Mouse (Mus musculus): ENCODE results near the gene Adamtsl1.

Adamtsl1 gene

DNA sequence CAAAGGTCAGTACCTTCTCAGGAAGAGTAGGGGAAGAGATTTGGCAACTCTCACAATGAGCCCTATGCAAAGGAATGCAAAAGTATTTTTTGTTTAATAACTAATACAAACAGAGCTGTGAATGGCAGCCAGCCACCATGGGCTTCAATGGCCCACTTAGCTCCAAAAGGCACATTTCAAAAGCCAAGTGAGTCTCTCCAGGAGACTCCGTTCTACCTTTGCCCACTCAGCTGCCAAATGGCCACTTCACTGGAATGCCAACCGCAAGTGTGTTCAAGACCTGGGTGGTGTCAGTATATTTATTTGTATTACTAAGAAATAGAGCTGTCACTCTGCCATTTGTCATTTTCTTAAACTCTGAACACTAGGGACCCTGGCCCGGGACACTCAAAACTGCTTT is 800.5 kb downstream of the Adamtsl1 start:
- no peak for DNase-seq (ENCODE audit: low spot score)

DNA sequence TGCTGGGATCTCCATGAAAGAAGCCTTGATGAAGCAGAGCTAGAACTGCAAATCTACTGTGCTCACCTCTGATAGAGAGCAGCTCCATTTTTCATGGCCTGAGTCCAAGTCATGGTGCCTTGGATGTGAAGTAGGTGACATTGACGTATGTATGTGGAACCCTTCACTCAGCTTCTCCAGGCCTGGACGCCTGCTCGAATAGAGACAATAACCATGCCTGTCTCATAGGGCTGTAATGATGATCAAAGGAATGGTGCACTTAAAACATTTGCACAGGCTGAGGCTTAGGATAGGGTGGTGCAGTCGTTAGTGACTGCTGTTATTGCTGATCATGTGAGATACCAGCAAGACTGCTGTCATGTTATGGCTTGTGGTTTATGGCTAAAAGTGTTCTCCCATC is 801.1 kb downstream of the Adamtsl1 start:
- DNase-seq (ENCODE audit: low spot score): no peak

DNA sequence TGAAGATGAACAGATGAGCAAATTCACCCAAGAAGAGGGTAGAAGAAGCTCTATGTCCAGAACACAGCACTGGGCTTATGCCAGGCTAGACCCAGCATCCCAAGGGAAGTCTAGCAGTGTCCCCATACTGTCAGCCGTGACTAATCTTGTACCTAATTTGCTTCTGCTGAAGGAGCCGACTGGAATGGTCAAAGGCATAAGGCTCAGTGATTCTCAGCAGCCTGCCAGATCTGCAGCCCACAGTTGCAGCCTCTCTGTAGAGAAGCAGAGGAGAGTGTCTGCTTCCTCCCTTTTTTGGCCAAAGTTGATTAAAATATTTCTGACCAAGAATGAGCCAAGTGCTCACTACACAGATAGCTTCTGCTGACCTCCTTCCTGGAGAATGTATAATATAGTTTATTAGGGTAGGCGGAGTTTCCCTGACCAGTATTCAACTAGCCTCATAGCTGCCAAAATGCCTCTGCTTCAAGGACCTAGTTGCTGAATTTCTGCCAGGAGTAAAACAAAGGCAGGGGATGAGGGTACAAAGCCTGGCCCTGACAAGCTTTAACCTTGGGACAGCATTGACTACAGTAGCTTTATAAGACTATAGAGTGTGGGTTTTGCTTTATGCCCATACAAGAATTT is 804.1 kb downstream of the Adamtsl1 start:
- no peak for DNase-seq (ENCODE audit: low spot score)

DNA sequence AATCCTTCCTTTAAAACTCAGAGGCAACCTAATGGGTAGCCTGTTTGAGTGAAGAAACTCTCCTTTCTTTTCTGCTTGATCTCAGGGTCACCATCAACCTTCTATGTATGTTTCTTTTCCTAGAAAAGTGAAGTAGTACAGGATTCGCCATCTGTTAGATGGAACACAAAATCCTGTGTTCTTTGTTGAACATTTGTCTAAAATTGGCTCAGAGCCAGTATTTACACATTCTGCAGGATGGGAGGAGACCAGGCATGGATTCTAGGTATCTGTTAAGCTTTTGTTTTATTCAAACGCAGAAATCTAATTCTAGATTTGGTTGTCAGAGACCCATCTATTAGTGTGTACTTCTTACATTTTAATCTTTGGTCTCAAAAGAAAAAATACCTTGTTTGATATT is 811.4 kb downstream of the Adamtsl1 start:
- no peak for DNase-seq (ENCODE audit: low spot score)

DNA sequence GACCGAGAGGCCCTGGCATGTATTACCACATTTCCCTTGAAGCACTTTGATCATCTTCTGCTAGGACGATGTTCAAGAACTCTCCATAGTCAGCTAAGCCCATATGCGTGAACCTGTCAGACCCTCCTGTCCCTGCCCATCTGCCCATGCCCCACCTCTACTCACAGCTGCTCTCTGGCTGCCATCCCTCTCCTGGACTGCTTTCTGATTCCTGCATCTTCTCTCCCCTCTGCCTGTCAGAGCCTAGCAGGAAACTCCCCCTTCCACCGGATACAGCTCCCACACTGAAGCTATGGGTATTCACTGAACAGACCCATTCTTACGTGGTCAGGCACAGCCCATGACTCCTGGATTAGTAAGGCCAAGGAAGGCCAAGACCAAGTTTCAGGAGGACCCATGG is 812.0 kb downstream of the Adamtsl1 start:
- DNase-seq (ENCODE audit: low spot score): no peak

DNA sequence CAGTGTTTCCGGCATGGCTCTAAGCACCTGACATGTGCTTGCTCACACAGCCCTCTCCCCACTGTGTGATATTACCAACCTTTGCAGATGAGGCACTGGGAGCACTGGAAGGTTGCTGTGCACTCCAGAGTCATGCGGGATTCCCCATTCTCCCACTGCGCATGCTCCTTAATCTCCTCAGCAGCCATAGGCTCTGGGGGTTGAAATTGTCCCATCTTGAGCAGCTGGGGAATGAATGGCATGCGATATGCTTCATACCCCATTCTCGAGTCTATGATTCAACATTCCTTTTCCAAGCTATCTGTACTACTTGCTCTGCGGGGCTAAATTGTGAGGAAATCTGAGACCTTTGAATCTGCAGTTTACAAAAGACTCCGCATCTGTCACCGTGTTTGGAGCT is 812.7 kb downstream of the Adamtsl1 start:
- DNase-seq (ENCODE audit: low spot score): no peak

DNA sequence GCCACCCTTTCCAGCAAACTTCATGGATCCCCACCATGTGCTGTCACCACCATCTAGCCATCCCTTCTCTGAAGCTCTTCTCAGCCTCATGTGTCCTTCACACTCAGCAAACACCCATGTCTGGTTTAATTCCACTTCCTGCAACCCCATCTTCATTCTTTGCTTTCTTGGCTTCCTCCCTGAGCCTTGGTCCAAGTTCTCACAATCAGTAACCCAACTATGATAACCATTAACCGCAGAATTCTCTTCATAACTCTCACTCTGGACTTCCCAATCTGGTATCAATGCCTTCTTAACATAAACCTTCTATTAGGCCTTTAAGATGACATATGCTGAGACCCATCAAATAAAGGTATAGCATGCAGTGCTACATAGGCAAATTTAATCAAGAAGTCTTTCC is 815.5 kb downstream of the Adamtsl1 start:
- no peak for DNase-seq (ENCODE audit: low spot score)

DNA sequence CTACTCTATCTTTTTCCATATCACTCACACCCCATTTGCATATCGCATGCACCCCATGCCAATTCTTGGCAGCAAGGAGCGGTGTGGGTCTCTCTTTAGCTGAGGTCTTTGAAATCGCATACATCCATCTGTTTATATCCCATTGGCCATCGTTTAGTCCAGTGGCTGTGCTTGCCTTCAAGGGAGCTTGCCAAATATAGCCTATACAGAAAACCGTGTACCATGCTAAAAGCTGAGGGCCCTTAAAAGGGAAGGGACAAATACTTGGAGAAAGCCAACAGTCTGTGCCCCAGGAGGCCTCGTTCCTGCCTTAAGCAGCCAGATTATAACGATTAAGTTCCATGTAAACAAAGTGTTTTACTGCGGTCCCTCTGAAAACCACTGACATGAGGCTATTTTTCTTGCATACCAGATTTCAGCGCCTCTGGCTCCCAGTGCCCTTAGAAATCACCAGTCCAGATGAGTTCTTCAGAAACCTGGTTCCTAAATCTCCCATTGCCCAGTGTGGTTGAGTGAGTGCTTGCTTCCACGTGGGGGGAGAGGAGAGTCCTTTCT is 822.0 kb downstream of the Adamtsl1 start:
- DNase-seq (ENCODE audit: low spot score): no peak

DNA sequence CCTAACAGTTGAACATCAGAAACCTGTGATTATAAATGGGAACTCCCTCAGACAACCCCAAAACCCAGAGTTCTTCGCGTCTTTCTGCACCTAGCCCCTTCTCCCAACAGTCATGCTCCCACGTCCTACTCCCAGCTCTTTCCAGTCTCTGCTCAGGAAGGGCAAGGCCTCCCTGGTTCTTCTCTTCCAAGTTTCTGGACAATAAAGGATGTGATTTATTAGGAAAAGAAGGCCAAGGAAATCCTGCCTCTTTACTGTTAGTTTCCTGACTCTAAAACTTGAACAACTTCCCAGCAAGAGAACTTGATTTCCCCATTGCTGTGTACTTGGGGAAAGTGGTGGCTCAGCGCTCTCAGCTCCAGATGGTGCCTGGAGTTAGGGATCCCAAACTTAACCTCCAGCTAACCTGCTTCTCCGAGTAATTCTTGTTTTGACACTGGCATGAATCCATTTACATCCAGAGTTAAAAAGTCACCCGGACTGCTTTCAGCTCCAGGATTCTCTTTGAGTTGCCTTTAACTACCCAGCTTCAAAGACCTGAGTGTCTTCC is 823.3 kb downstream of the Adamtsl1 start:
- DNase-seq (ENCODE audit: low spot score): no peak

DNA sequence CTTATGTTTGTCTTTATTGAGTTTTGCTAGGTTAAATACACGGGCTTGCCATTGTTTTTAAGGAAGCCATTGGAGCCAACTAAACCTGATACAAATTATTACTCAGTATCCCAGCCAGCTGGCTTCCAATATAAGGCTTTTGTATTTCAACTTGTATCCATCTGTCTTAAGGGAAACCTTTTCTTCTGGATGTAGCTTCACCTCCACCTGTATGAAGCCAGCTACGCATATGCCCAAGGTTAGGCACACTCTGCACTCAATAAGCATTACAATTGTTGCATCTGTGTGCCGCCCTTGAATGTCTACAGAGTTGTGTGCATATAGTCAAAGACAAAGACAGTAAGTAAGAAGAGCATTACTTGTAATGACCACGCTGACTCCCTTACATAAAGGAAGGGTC is 835.4 kb downstream of the Adamtsl1 start:
- no peak for DNase-seq (ENCODE audit: low spot score)

DNA sequence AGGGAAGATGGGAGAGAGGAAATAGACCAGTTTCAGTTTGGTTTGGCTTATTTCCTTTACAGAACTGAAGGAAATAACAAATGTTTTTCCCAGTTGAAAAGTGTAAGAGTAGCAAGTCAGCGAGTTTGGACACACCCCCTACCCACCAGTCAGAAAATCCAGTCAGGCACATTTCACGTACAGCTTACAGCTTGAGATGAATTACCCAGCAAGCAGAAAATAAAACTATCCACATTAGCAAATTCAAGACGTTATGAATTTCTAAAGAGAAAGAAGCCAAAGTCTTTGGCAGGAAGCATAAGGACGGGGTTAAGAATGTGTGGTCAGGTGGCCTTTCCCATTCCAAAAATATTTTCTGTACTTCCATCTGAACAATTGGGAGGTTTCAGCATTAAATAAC is 838.1 kb downstream of the Adamtsl1 start:
- no peak for DNase-seq (ENCODE audit: low spot score)

DNA sequence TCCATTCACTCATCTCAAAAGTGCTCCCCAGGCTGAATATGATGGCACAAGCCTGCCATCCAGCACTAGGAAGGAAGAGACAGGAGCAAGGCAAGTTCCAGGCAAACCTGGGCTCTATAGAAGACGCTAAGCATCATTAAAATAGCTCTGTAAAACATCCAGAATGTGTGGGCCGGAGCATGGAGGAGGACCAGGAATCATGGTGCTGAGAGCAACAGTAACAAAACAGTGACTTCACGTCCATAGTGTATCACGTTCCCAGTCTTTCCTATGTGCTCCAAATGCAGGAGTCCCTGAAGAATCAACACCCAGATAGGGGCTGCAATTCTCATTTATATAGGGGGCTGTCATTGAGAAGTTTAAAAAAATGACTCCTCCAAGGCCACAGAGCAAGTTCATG is 839.6 kb downstream of the Adamtsl1 start:
- DNase-seq (ENCODE audit: low spot score): no peak

DNA sequence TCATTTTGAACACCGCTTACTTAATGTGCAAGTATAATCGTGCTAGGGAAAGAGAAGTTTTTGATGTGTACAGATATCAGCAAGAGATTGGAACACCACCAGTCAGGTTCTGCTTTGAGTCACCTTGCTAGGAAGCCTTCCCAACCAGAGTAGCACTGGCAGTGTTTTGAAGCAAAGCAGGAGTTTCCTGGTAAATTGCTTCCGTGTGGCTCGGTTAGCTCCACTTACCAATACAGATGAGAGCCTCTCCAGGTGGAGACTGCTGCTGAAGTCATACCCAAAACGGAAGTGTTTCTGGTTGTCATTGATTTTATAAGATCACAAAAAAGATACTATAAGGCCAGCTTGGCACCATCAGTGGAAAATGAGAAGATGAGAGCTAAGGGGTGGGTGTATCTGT is 845.4 kb downstream of the Adamtsl1 start:
- DNase-seq (ENCODE audit: low spot score): no peak

DNA sequence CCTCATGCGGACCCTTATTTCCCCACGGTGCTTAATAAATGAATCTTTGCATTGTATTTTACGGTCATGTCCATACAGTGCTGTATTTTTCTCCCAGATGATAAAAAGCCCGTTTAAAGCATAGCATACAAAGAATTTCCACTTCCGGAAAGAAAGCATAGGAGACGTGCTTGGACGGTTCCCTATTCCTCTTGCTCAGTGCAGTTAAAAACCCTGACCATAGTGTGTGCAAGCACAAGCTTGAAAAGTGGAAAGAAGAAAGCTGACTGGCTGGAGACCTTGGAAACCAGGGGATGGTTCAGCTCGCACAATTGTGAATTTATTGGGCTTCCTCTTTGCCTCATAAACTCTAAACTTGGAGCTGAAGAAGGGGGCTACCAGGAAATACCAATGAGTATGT is 855.1 kb downstream of the Adamtsl1 start:
- no peak for DNase-seq (ENCODE audit: low spot score)

DNA sequence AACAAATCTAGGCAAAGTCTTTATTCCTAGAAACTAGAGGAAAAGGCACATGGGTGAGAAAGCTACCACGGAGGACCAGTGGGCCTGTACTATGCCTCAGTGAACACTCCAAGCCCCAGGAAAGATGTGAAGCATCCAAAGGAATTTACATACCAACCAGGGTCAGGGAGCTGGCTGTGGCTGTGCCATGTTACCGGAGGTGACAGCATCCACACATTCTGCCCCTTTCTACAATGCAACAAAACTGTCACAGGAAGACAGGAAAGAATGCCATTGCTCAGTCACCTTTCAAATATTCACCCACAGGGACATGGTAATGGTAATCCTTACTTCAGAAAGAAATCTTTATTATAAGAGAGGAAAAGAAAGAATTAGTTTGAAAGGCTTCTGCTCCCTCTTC is 859.2 kb downstream of the Adamtsl1 start:
- DNase-seq (ENCODE audit: low spot score): no peak

DNA sequence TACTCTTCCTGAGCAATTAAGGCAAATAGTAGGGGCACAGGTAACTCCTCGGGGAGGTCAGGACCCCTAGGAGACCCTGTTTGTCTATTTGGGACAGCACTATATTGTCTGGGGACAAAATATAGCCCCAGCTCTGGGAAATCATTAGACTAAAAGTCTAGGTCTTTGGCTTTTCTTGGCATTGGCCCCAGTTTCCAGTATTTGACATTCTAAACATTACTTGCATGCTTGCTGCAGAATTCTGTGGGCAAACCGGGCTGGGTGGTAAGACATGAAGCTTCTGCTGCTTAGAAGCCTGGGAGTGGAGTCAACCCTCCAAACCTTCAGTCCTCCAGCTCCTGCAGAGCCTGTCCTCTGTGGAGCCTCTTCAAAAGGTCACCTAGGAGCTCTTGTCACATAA is 869.2 kb downstream of the Adamtsl1 start:
- no peak for DNase-seq (ENCODE audit: low spot score)

DNA sequence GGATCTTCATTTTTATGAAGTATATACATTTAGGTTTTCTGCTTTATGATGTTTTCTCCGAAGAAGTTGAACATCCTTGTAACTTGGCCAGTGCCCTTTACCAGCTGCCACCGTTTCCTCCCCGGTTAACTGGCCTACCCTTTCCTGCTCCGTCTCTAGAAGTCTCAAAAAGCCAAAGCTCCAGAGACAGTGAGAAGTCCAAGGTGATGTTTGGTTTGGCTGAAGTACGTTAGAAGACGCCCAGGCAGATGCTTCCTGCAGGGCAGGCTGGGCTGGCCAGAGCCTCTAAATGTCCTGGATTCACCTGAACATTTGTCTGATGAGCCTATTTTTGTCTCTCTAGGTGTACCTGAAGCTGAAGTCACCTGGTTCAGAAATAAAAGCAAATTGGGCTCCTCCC is 871.1 kb downstream of the Adamtsl1 start:
- no peak for DNase-seq (ENCODE audit: low spot score)

DNA sequence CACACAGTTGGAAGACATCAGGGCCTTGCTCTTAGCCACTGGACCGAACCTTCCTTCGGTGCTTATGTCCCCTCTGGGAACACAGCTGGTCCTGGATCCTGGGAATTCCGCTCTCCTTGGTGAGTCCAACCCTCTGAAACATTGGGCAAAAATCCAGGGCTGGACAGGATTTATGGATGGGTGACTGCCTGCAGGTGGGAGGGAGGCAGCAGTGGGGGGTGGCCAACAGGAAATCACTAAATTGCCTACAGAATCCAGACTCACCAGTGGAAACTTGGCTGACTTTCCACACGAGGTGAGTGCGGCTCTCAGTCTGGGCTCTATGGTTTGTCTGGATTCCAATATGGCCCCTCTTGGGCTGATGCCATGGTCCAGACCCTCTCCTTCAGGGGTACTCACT is 874.5 kb downstream of the Adamtsl1 start:
- DNase-seq (ENCODE audit: low spot score): no peak

DNA sequence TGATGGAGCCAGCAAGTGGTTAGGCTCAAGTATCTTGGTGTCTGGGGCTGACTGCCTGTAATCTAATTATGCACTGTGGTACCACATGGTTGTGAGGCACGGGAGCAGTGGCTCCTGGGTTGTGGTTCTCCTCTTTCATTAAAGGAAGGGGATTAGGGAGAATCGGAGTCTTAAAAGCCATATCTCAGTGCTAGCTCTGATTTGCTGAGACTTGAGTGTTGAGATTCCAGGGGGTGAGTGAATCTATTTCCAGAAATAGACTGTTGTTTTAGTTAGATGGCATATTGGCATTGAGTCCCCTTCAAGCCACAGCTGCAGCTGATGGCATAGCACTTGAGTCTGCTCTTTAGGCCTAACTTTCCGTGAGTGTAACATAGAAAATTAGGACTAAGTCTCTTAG is 877.2 kb downstream of the Adamtsl1 start:
- DNase-seq (ENCODE audit: low spot score): no peak

DNA sequence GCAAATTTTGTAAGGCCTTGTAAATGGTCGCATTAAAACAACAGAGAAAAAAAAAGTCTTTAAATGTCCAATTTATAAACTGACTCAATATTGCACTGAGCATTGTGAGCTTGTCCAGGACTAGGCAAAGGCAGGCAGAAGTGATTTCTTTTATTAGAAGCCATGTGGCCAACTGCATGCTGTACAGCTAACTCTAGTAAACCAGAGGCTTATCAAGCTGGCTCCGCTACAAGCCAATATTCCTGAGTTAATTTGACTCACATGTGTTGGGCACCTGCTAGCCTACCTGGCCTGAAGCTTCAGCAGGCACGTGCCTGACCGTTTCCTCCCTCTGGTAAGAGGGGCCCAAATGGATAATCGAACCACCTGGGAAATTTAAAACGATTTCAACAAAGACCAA is 881.7 kb downstream of the Adamtsl1 start:
- no peak for DNase-seq (ENCODE audit: low spot score)

DNA sequence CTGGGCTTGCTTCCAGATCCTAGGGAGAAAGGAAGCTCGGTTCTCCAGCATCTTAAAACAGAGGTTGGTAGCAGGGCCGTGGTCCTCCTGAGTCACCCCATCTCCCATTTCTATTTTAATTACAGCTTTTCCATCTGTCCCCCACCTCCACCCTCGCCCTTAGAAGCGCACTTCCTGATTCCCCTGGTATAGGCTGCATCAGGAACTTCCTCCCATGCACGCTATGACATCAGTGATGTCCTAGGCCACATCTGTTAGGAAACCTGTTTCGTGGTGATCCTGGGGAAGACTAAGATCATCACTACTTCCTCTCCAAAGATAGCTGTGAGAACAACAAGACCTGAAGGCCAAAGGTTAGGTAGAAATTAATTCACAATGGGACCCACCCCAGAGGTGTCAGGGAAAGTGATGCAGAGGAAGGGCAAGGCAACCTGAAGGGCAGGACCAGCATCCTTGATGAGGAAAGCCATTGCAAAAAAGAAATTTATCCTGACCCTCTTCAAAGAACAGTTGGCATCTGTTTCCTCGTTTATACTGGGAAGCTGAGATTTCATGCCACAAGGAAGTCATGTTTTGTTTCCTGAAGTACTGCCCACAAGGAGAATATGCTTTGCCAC is 882.8 kb downstream of the Adamtsl1 start:
- DNase-seq (ENCODE audit: low spot score): no peak

DNA sequence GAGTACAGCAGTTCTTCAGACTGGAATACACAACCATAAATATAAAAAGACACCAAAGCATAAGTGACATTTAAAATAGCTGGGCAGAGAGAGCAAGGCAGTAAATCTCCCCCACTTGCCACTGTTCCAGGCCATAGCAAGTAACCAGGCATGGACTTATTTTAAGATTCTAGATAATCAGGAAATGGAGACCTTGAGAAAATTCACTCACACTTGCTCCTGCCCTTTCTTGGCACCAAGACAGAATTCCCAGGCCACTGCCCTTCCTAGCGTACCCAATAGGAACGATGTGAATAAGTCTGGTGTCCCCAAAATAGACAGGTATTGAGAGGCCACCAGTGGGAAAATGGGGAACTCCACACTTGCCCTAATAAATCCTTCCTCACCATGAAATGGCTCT is 883.5 kb downstream of the Adamtsl1 start:
- no peak for DNase-seq (ENCODE audit: low spot score)

DNA sequence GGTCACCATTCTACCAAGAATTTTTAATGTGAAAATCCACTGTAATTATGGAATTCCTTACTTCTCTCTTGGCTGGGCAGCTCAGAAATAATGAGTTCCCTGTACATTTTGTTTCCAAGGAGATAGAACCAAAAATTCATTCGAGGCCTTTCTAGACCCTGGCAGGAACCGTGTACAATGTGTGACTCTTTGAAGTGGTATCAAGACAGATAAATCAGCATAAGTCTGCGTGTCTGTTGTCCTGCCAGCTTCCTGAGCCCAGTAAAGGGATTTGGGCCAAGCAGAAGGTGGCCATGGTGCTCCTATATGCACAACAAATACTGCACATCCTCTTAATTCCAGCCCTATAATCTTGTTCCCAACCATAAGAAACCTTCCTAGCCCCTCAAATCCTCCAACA is 887.1 kb downstream of the Adamtsl1 start:
- no peak for DNase-seq (ENCODE audit: low spot score)

Measured in layer of hippocampus, adult 11-12 months (tissue).